24 mouse cellular contexts compared by ENCODE assay signal in genomic region chr17:13777676-13778075, GRCm38 (mm10). TPM values are rescaled to one million over a fixed set of nuclear protein-coding genes. Genes with fewer than 3 reads are reported as not detected.
DNase-seq lines count a peak whose midpoint lies in the region; ATAC-seq lines count a peak whose summit lies in the region.
"Had no signal": no experiment of that assay in that cellular context is flagged by ENCODE, and none has a peak within 500 bp of the region (broad histone marks: within the 10 kb centered on the region; RNA-seq: fewer than 3 reads in every experiment).

No protein-coding gene starts in this region.

- H3K4me2 ChIP-seq in midbrain, embryonic 11.5 days = no peak overlapping the region
- H3K4me2 ChIP-seq: embryonic facial prominence, embryonic 13.5 days; embryonic facial prominence, embryonic 15.5 days; forebrain, embryonic 12.5 days had no signal

- H3K4me1 ChIP-seq in midbrain, embryonic 11.5 days (ENCODE audit: control insufficient read depth, insufficient read depth, low read length) = no peaks in the 10 kb centered on the region
- no peaks in the 10 kb centered on the region for H3K4me1 ChIP-seq in midbrain, embryonic 10.5 days
- H3K4me1 ChIP-seq: embryonic facial prominence, embryonic 13.5 days; embryonic facial prominence, embryonic 15.5 days had no signal

- H3K9ac ChIP-seq in midbrain, embryonic 11.5 days (ENCODE audit: low read length) = no peak overlapping the region
- H3K9ac ChIP-seq: embryonic facial prominence, embryonic 13.5 days; embryonic facial prominence, embryonic 15.5 days; forebrain, embryonic 12.5 days had no signal

- no peak for ATAC-seq in midbrain, embryonic 11.5 days (ENCODE audit: low FRiP score)
- ATAC-seq: forebrain, embryonic 14.5 days; forebrain, embryonic 16.5 days had no signal

- H3K27ac ChIP-seq in midbrain, embryonic 11.5 days (ENCODE audit: low read depth, low read length) = no peak overlapping the region
- H3K27ac ChIP-seq in midbrain, embryonic 10.5 days (replicated peaks) = no peak overlapping the region
- H3K27ac ChIP-seq: embryonic facial prominence, embryonic 13.5 days; embryonic facial prominence, embryonic 15.5 days; forebrain, embryonic 10.5 days; forebrain, embryonic 12.5 days had no signal

- peak; percentile 36 for DNase-seq in adrenal gland, adult 2 months
- no peak for DNase-seq in adrenal gland, postnatal 4 days (ENCODE audit: low spot score in 2 of 2)
- DNase-seq in adrenal gland, postnatal 36 days = peak; percentile 31 to 37
- DNase-seq in adrenal gland, postnatal 10 days = no peak
- peak; percentile 51 for DNase-seq in midbrain, embryonic 11.5 days (ENCODE audit: low spot score, missing footprints)
- no peak for DNase-seq in midbrain, embryonic 10.5 days (ENCODE audit: low spot score)
- peak; percentile 26 for DNase-seq in testis, postnatal 14 days (ENCODE audit: low spot score)
- no peak for DNase-seq in testis, postnatal 10 days (ENCODE audit: low spot score)
- DNase-seq: cerebellum, adult 11 months; cerebellum, adult 18-20 months; cerebellum, adult 8-10 months; cerebellum, adult 9-11 months; cerebellum, postnatal 14 days; cerebellum, postnatal 36 days; embryo, embryonic 11 days had no signal

- H3K9me3 ChIP-seq in midbrain, embryonic 11.5 days (ENCODE audit: control insufficient read depth, low read length) = no peaks in the 10 kb centered on the region
- H3K9me3 ChIP-seq in midbrain, embryonic 10.5 days (replicated peaks) = no peaks in the 10 kb centered on the region
- H3K9me3 ChIP-seq: embryonic facial prominence, embryonic 15.5 days; forebrain, embryonic 12.5 days had no signal

- H3K4me3 ChIP-seq in midbrain, embryonic 11.5 days (ENCODE audit: low read depth, low read length) = no peak overlapping the region
- no peak overlapping the region for H3K4me3 ChIP-seq in midbrain, embryonic 10.5 days
- H3K4me3 ChIP-seq: embryonic facial prominence, embryonic 13.5 days; embryonic facial prominence, embryonic 15.5 days; erythroblast, embryonic 14.5 days; forebrain, embryonic 10.5 days; forebrain, embryonic 12.5 days had no signal

- H3K36me3 ChIP-seq in midbrain, embryonic 11.5 days (ENCODE audit: control insufficient read depth, insufficient read depth, low read length) = no peaks in the 10 kb centered on the region
- H3K36me3 ChIP-seq in midbrain, embryonic 10.5 days = 0 out of 2 replicates have a peak, but pooled peaks cover 2% of the 10 kb centered on the region
- H3K36me3 ChIP-seq: embryonic facial prominence, embryonic 13.5 days; embryonic facial prominence, embryonic 15.5 days; forebrain, embryonic 10.5 days; forebrain, embryonic 12.5 days had no signal

- H3K27me3 ChIP-seq in midbrain, embryonic 11.5 days (ENCODE audit: control insufficient read depth, insufficient read depth, low read length) = no peaks in the 10 kb centered on the region
- H3K27me3 ChIP-seq in midbrain, embryonic 10.5 days (ENCODE audit: low read depth, poor library complexity, severe bottlenecking) = no peaks in the 10 kb centered on the region
- H3K27me3 ChIP-seq: embryonic facial prominence, embryonic 13.5 days; embryonic facial prominence, embryonic 15.5 days; forebrain, embryonic 12.5 days had no signal

- 85% methylated on average over 2 of the region's 2 CpGs for WGBS in midbrain, embryonic 11.5 days
- 82% methylated on average over 2 of the region's 2 CpGs for WGBS in midbrain, embryonic 10.5 days

RNA-seq across cellular contexts. Expression of gene Tcte2, which starts 16.1 kb away (rescaled TPM):
- 1 to 10 TPM; 3.4 to 5.7 TPM for total RNA-seq in adrenal gland, adult 2 months (2021)
- 0.90 and 1.9 TPM in 2 replicates for polyA plus RNA-seq in adrenal gland, adult 2 months (2012; rRNA removed)
- 1 to 10 TPM; 5.2 to 6.7 TPM for total RNA-seq in adrenal gland, postnatal 4 days (2021)
- 1 to 10 TPM; 3.0 to 5.5 TPM for total RNA-seq in adrenal gland, postnatal 36 days (2021)
- 1 to 10 TPM; 2.6 to 4.1 TPM for total RNA-seq in adrenal gland, postnatal 10 days (2021)
- 5.6 and 5.8 TPM in 2 replicates for polyA plus RNA-seq in midbrain, embryonic 11.5 days (2014; fragmentation: Nextera tagmentation; extraction: Ambion mirVana)
- 5.6 and 6.1 TPM in 2 replicates for polyA plus RNA-seq in midbrain, embryonic 10.5 days (2016; fragmentation: Nextera tagmentation; extraction: Ambion mirVana)
- total RNA-seq: common myeloid progenitor, adult 5-6 weeks; MEL had no signal
- polyA plus RNA-seq: erythroblast, embryonic 14.5 days had no signal

RNA-seq across cellular contexts. Expression of gene Afdn, which starts 17.3 kb away (rescaled TPM):
- total RNA-seq in adrenal gland, adult 2 months (2021) = 10 to 100 TPM; 67.6 to 84.8 TPM
- 18.9 and 19.5 TPM in 2 replicates for polyA plus RNA-seq in adrenal gland, adult 2 months (2012; rRNA removed)
- total RNA-seq in adrenal gland, postnatal 4 days (2021) = 10 to 100 TPM; 90.3 to 96.9 TPM
- 100 to 1,000 TPM in 1 of 2 experiments, 10 to 100 TPM in 1; 67.3 to 109 TPM for total RNA-seq in adrenal gland, postnatal 36 days (2021)
- total RNA-seq in adrenal gland, postnatal 10 days (2021) = 100 to 1,000 TPM; 103 to 152 TPM
- polyA plus RNA-seq in midbrain, embryonic 11.5 days (2014; fragmentation: Nextera tagmentation; extraction: Ambion mirVana) = 117 and 123 TPM in 2 replicates
- 72.1 and 73.1 TPM in 2 replicates for polyA plus RNA-seq in midbrain, embryonic 10.5 days (2016; fragmentation: Nextera tagmentation; extraction: Ambion mirVana)
- polyA plus RNA-seq: erythroblast, embryonic 14.5 days had no signal

Comparison
In these comparisons a context has a peak if more than half of its experiments do, and no peak if none do; other contexts are left out.
1. DNase-seq: peak in adrenal gland, adult 2 months (single experiment), adrenal gland, postnatal 36 days (2 of 2), midbrain, embryonic 11.5 days (single experiment) and testis, postnatal 14 days (single experiment); none in adrenal gland, postnatal 4 days (0 of 2), adrenal gland, postnatal 10 days (single experiment), midbrain, embryonic 10.5 days (single experiment) and testis, postnatal 10 days (single experiment).